Mouse (Mus musculus): ENCODE data around the gene Pax6. TPM values are rescaled to one million over a fixed set of nuclear protein-coding genes. Genes with fewer than 3 reads are reported as not detected.

The Pax6 gene
- polyA plus RNA-seq, 1 experiment from 2014 or later: 103 TPM

DNA sequence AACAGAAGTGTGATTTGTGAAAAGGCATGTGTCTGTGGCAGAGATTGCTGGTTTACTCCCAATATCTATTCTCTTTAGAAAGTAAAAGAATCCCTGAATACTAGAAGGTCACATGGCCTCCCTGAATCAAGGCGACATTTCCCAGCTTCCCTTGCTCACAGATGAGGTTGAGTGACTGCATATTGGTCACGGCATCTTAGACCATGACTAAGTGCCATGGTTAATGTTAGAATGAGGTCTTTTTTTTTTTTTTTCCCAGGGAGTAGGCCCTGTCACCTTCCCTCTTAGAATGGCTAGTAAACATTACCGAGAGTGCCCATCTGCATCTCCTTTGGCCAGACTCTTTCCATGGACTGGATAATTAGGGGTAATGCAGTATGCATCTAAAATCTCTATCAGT lies 41.8 kb downstream of the Pax6 start:
- no peak for ATAC-seq (replicated peaks; ENCODE audit: low FRiP score)
- DNase-seq (ENCODE audit: low spot score): no peak
- WGBS: 86% methylated on average over 3 of the region's 3 CpGs

DNA sequence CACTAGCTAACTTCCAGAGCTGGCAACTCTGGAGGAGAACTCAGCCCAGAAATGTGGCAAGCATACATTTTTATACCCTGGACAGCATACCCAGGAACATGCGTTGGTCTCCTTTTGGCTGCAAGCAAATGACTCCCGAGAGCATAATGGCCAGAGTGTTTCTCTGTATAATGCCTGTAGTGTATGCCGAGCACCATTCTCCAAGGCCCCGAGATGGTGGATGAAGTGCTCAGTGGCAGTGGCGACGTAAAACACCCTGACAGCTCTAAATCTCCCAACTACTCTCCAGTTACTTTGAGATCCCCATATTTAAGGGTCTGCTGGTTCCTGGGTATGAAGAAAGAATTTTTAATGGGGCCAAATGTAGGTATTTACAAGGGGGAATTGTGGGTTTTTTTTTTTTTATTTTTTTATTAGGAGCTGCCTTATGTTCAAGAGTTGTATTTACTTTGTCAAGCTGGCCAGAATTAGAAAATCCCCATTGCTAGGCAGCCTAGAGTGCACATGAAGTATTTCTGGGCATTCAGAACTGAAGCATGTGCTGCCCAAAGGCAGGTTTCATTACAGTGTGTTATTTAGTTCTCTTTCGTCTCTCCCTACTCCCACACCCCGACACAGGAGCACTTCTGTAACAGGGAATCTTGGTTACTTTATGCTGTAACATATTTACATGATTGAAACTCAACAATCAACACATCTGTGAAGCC lies 46.9 kb downstream of the Pax6 start:
- Histone ChIP-seq H3K27me3 (ENCODE audit: control insufficient read depth, insufficient read depth, low read length) (no peaks in the 10 kb centered on the region), H3K9me3 (ENCODE audit: control insufficient read depth, low read length) (no peaks in the 10 kb centered on the region; the same call in 1 of the 2 replicates), H3K4me2 (ENCODE audit: low read depth, low read length, severe bottlenecking) (no peak overlapping the region), H3K4me3 (ENCODE audit: low read depth, low read length) (no peak overlapping the region), H3K9ac (ENCODE audit: low read length) (no peak overlapping the region), H3K36me3 (ENCODE audit: control insufficient read depth, insufficient read depth, low read length) (no peaks in the 10 kb centered on the region), H3K4me1 (replicated peaks; ENCODE audit: control insufficient read depth, insufficient read depth, low read length) (peaks cover 6% of the 10 kb centered on the region), H3K27ac (ENCODE audit: low read depth, low read length) (0 out of 2 replicates have a peak overlapping the region, but pooled peaks have one; percentile 7)
- 49% methylated on average over 8 of the region's 8 CpGs for WGBS
- no peak for DNase-seq (ENCODE audit: low spot score)
- ATAC-seq (replicated peaks; ENCODE audit: low FRiP score): no peak

More for the DNA sequence above, 41.8 kb downstream of the Pax6 start:
- Histone ChIP-seq H3K4me2 (ENCODE audit: low read depth, low read length, severe bottlenecking) (no peak overlapping the region), H3K4me1 (replicated peaks; ENCODE audit: control insufficient read depth, insufficient read depth, low read length) (no peaks in the 10 kb centered on the region), H3K27ac (ENCODE audit: low read depth, low read length) (no peak overlapping the region), H3K4me3 (ENCODE audit: low read depth, low read length) (no peak overlapping the region), H3K36me3 (ENCODE audit: control insufficient read depth, insufficient read depth, low read length) (no peaks in the 10 kb centered on the region), H3K27me3 (ENCODE audit: control insufficient read depth, insufficient read depth, low read length) (no peaks in the 10 kb centered on the region), H3K9ac (ENCODE audit: low read length) (no peak overlapping the region), H3K9me3 (ENCODE audit: control insufficient read depth, low read length) (no peaks in the 10 kb centered on the region; the same call in 1 of the 2 replicates)

GRCm38 (mm10) chr2:105726657-105727056 lies 58.0 kb downstream of the Pax6 start:
- H3K9me3 ChIP-seq (ENCODE audit: control insufficient read depth, low read length): no peaks in the 10 kb centered on the region
- no peaks in the 10 kb centered on the region for H3K36me3 ChIP-seq (ENCODE audit: control insufficient read depth, insufficient read depth, low read length)
- DNase-seq (ENCODE audit: low spot score) (no peak), ATAC-seq (replicated peaks; ENCODE audit: low FRiP score) (0 out of 2 replicates have a peak, but pooled peaks have one; percentile 36)
- H3K4me2 ChIP-seq (ENCODE audit: low read depth, low read length, severe bottlenecking): no peak overlapping the region
- no peak overlapping the region for H3K27ac ChIP-seq (ENCODE audit: low read depth, low read length)
- H3K27me3 ChIP-seq (ENCODE audit: control insufficient read depth, insufficient read depth, low read length): peaks cover 2% of the 10 kb centered on the region; the same call in 1 of the 2 replicates
- H3K4me3 ChIP-seq (ENCODE audit: low read depth, low read length): no peak overlapping the region
- WGBS: 53% methylated on average over 9 of the region's 9 CpGs
- no peak overlapping the region for H3K9ac ChIP-seq (ENCODE audit: low read length)
- H3K4me1 ChIP-seq (replicated peaks; ENCODE audit: control insufficient read depth, insufficient read depth, low read length): no peaks in the 10 kb centered on the region

DNA sequence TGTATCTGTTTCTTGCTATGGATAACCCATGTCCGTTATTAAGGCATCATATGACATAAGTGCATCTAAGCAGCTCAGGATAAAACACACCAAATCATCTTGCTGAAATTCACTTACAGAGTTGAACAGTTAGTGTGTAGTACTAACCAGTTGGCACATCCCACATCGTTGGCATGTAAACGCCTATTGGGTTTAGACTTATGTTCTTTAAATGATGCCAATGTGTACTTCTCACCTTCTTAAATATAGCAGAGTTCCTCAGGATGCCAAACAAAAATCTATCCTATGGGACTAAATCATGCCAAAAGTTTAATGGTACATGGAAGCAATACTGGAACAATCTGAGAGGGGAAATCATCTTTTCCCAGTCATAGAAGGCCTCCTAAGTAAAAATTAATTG lies 62.0 kb downstream of the Pax6 start:
- no peak for DNase-seq (ENCODE audit: low spot score)
- H3K9ac ChIP-seq (ENCODE audit: low read length): no peak overlapping the region
- no peak overlapping the region for H3K27ac ChIP-seq (ENCODE audit: low read depth, low read length)
- H3K4me2 ChIP-seq (ENCODE audit: low read depth, low read length, severe bottlenecking): no peak overlapping the region
- H3K9me3 ChIP-seq (ENCODE audit: control insufficient read depth, low read length): no peaks in the 10 kb centered on the region
- no peaks in the 10 kb centered on the region for H3K4me1 ChIP-seq (replicated peaks; ENCODE audit: control insufficient read depth, insufficient read depth, low read length)
- H3K36me3 ChIP-seq (ENCODE audit: control insufficient read depth, insufficient read depth, low read length): no peaks in the 10 kb centered on the region
- no peak for ATAC-seq (replicated peaks; ENCODE audit: low FRiP score)
- no peak overlapping the region for H3K4me3 ChIP-seq (ENCODE audit: low read depth, low read length)
- 96% methylated on average over 3 of the region's 3 CpGs for WGBS
- no peaks in the 10 kb centered on the region; the same call in 1 of the 2 replicates for H3K27me3 ChIP-seq (ENCODE audit: control insufficient read depth, insufficient read depth, low read length)

- Histone ChIP-seq H3K4me1 (replicated peaks; ENCODE audit: control insufficient read depth, insufficient read depth, low read length) (no peaks in the 10 kb centered on the region), H3K9me3 (ENCODE audit: control insufficient read depth, low read length) (no peaks in the 10 kb centered on the region), H3K4me3 (ENCODE audit: low read depth, low read length) (no peak overlapping the region), H3K27me3 (ENCODE audit: control insufficient read depth, insufficient read depth, low read length) (no peaks in the 10 kb centered on the region), H3K36me3 (ENCODE audit: control insufficient read depth, insufficient read depth, low read length) (no peaks in the 10 kb centered on the region), H3K27ac (ENCODE audit: low read depth, low read length) (no peak overlapping the region), H3K4me2 (ENCODE audit: low read depth, low read length, severe bottlenecking) (no peak overlapping the region), H3K9ac (ENCODE audit: low read length) (no peak overlapping the region)
- no peak for DNase-seq (ENCODE audit: low spot score)
- no peak for ATAC-seq (replicated peaks; ENCODE audit: low FRiP score)
These were observed 67.5 kb downstream of the Pax6 start for GRCm38 (mm10) chr2:105736166-105736565.

DNA sequence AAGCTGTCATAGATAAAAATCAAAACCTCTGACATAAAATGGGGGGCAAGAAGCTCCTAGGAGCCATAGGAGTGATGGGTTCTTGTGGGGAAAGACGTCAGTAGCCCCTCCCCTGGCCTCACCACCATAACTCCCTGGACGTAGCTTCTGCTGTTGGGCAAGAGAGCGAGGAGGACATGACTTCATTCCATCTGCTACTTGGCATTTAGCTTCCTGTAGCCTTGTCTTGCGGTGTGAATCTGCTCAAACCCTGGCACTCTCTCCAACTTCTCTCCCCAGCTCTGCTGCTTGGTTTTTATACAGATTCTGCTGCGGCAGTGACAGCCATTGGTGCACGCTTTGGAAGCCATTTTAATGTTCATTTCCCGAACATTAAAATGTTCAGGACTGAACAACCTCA lies 78.2 kb downstream of the Pax6 start:
- H3K4me3 ChIP-seq (ENCODE audit: low read depth, low read length): no peak overlapping the region
- no peak overlapping the region for H3K9ac ChIP-seq (ENCODE audit: low read length)
- 86% methylated on average over 7 of the region's 7 CpGs for WGBS
- DNase-seq (ENCODE audit: low spot score) (no peak), ATAC-seq (replicated peaks; ENCODE audit: low FRiP score) (no peak)
- H3K36me3 ChIP-seq (ENCODE audit: control insufficient read depth, insufficient read depth, low read length): no peaks in the 10 kb centered on the region
- no peak overlapping the region for H3K4me2 ChIP-seq (ENCODE audit: low read depth, low read length, severe bottlenecking)
- no peak overlapping the region for H3K27ac ChIP-seq (ENCODE audit: low read depth, low read length)
- H3K27me3 ChIP-seq (ENCODE audit: control insufficient read depth, insufficient read depth, low read length): no peaks in the 10 kb centered on the region
- no peaks in the 10 kb centered on the region for H3K4me1 ChIP-seq (replicated peaks; ENCODE audit: control insufficient read depth, insufficient read depth, low read length)
- H3K9me3 ChIP-seq (ENCODE audit: control insufficient read depth, low read length): no peaks in the 10 kb centered on the region; the same call in 1 of the 2 replicates

Other genes with a start within 250 kb of the Pax6 start
- gene Elp4, start 235.7 kb downstream of the Pax6 start, polyA plus RNA-seq (2014; fragmentation: Nextera tagmentation; extraction: Ambion mirVana): 64.3 and 69.4 TPM in 2 replicates
- 129 and 134 TPM in 2 replicates for gene Immp1l, start 235.7 kb downstream of the Pax6 start, polyA plus RNA-seq (2014; fragmentation: Nextera tagmentation; extraction: Ambion mirVana)

Measured in forebrain, embryonic 11.5 days (tissue).